Mouse (Mus musculus) ovary, adult 18-20 months (tissue): ENCODE measurements around the gene Mepce.
"Not testable (repeated sequence)": the region's sequence is repeated elsewhere in the genome, so short reads cannot be mapped to it uniquely, and the experiment has no call there.

Experiments used
- DNase-seq: peaks from one replicate; pipeline ENCODE4 v3.0.0; 2022; ENCODE audit warnings: low spot score, mixed read lengths

The Mepce gene

DNA sequence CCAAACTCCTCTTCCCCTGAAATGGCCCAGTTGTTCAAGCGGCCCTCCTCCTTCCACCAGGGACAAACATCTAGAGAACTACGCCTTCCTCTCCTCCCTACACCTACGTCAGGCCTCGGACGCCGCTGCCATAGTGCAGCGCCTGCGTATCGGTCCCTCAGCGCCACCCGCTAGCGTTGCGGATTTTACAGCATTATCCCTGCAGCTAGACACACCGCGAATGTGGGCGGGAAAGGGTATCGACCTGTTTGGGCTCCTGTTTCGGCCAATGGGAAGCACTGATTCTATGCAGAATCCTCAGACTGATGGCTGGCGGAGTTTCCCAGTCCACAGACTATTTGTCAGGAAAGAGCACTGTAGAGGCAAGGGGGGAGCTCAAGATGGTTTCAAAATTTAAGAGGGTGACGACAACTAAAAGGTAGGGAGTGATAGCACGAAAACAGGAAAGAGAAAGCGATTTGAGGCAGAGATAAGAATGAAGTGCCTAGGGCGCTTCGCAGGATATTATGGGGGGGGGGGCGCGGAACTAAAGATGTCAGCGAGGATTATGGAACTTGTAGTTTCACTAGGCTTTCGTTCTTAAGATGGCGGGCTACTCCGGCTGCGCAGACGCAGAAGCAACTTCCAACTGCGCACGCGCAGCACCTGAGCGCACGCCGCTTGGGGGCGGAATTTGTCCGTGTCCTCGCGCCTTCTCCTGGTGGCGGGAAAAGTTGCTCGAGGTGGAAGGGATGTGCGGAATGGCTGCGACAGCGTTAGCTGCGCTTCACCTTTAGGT lies at the start of gene Mepce, which contains the start of gene Zcwpw1:
Mepce (minus strand) TSS at position 505 of the 778 bp plus-strand sequence.
Zcwpw1 (plus strand) TSS at position 648 of the 778 bp plus-strand sequence.
- peak; percentile 89 for DNase-seq

DNA sequence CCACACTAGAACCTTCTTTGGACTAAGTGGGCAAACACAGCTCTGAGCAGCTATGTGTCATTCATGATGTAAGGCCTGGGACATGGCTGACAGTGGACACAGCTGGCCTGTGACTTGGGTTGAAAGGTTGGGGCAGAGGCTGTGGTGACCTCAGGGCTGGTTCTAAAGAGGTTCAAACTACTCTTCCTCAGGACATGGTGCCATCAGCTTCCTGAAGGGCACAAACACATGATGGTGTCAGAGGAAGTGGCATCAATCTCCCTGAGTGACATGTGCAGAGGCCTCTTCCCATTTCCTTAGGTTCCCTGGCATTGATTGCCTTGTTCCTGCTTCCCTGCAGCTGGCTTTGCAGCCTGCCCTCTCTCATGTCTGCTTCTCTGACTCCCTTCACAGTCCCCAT lies 49.7 kb upstream of the Mepce start:
- not testable (repeated sequence) for DNase-seq

DNA sequence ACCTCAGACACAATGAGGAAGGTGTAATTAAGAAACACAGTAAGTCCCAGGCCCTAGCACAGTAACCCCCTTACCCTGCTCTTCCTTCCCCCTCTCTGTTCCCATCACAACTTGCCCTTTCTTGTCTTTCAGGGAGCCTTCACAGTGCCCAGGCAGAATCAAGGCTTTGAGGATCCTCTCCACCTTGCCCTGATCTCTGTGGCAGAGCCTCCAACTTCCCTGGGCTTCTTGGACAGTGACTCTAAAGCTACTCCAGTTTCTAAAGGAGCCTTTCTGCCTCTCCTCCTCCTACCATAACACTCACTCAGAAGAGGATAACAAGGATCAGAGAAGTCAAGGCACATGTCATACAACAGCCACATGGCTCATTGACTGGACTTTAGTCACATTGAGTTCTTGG lies 49.2 kb upstream of the Mepce start:
- no peak for DNase-seq

DNA sequence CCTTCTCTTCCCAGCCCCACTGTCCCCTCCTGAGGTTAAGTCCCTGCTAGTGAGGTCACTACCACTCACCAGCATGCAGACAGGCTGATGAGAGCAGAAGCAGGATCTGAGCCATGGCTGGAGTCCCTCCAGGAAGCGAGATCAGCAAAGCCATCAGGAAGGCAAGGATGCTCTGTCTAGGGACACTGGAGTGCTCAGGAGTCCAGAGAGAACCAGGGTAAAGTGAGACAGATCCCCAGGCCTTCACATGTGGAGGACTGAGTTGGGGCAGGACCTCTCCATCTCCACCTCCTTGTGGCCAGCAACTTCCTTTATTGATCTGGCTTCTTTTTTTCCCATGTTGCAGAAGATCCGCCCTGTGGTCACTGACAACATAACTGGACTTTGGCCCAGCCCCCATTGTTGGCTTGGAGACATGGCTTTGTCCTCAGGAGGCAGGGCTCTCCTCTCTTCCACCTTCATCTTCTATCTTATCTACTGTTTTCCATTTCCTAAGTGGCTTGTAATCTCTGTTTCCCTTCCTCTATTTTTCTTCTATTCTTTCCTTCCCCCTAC lies 48.6 kb upstream of the Mepce start, which contains the start of gene Pilra:
Pilra (minus strand) TSS at position 316 of the 555 bp plus-strand sequence.
- not testable (repeated sequence) for DNase-seq

DNA sequence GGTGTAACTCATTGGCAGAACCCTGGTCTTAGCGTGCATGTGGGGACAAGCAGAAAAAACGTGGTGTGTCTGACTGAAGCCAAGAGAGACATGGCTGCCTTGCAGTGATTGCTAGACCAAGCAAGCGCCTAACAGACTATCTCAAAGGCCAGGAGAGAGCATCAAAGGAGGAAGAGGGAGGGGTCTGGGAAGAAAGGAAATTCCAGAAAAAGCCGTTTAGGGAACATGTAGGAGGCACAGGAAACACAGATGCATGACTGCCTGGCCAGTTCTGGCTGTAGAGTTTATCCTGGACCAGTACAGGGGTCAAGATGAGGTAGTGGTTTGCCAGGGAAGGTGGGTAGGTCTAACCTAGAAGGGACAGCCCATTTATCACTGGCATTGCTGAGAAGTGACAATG lies 46.0 kb upstream of the Mepce start:
- DNase-seq, result no peak

DNA sequence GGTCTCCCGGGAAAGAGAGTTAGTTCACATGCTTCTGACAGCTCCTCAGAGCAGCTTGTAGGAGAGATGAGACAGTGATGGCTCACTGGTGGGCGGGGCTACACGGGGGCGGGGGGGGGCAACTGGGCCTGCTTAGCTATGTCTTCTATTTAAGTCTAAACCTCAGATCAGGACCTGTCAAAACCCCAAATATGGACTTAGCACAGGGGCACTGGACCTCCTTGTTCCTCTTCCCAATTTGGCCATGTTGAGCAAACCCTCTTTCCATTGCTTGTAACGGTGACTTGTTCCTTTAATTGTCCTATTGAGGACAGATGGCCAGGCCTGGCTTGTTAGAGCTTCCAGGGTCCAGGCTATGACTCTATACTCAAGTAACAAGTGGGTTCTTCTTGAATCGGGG lies 44.1 kb upstream of the Mepce start:
- no peak for DNase-seq

DNA sequence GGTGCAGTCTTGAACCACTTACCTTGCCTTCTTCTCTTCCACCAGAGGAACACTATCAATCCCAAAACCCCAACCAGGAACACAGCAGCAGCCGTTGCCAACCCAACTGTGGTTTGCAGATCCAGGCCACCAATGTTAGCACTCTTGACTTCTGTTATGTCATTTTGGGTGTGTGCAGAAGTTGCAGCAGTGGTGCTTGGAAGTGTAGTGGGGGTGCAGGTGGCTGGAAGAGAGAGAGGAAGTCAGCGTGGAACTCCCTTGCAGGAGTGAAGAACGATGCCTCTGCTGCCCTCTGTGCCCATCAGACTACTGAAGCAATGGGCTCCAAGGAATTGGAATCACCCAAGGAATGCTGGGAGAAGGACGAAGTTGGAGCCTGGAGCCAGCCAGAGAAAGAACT lies 43.7 kb upstream of the Mepce start:
- DNase-seq, result no peak

DNA sequence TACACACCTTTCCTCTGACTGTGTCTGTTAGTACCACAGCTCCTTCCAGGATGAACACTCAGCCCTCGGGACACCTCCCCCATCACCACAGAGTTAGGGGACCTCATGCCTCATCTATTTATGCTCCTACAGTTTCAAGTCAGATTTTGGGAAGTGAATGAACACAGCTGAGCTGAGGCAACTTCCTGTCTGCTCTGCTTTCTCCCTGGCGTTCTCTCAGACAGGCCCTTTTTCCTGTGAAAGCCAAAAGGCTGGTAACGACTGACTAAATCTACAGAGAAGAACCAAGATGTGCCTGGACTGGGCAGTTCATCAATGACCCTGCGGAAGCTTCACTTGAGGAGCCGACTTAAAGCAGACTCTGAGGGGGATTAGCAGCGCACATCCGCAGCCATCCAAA lies 42.8 kb upstream of the Mepce start:
- no peak for DNase-seq

DNA sequence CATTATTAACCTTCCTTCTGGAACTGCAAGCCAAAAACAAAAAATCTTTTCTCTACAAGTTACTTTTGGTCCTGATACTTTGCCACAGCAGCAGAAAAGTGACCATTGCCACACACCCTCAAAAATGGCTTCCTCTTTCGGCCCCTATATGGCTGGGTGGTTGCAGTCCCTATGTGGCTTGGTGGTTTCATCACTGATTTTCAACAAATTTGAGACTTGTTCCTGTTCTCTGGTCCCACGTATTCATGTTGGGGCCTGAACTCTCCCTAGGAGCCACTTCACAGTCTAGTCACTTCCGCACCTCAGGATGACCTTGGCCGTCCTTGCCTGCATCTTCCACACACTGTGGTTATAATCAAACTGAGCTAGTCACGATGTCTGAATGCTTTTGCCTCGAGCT lies 41.2 kb upstream of the Mepce start:
- no peak for DNase-seq

DNA sequence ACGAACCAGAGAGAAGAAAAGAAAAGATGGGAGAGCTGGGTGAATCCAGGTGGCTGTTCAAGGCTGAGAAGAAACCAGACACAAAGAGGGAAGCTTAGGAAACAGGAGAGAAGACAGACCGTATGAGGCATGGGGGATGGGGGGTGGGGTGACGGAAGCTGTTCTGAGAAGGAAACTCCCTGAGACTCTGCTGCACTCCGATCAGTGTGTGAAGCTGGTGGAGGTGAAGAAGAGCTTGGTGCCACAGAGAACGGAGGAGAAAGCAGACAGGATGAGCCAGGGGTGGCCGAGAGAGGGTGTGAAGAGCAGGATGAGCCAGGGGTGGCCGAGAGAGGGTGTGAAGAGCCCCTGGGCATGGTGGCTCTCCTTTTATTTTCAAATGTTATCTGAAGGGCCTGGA lies 39.0 kb upstream of the Mepce start:
- DNase-seq, result no peak

DNA sequence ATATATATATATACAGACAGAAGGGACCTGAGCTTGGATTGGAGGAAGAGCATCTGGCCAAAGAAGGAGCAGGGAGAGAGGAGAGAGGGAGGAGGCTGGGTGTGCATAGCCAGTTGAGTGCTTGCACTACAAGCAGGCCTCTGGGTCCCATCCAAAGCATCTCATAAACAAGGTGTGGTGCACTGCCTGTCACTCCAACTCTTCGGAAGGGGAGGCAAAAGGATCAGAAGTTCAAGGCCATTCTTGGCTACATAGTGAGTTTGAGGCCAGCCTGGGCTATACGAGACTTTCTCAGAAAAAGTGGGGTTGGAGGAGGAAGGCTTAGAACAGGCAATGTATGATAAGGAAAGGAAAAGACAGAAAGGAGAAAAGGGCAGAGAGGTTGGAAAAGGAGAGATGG lies 38.5 kb upstream of the Mepce start:
- no peak for DNase-seq

DNA sequence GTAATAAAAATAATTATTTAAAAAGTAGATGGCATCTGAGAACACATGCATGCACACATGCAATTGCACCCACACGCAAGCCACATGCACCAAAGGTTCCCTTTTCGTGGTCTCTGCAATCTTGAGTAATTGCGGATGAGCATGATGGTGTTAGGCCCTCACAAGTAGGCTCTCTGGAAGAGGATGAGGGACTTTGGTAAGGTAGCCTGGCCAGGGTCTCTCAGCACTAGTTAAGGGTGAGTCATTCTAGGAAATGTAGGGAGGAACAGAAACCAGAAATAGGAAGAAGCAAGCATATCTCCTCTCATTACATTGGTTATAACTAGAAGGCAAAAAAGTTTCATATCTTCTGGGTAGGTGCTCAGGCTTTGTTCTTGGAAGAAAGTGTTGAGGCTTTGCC lies 37.6 kb upstream of the Mepce start:
- no peak for DNase-seq

DNA sequence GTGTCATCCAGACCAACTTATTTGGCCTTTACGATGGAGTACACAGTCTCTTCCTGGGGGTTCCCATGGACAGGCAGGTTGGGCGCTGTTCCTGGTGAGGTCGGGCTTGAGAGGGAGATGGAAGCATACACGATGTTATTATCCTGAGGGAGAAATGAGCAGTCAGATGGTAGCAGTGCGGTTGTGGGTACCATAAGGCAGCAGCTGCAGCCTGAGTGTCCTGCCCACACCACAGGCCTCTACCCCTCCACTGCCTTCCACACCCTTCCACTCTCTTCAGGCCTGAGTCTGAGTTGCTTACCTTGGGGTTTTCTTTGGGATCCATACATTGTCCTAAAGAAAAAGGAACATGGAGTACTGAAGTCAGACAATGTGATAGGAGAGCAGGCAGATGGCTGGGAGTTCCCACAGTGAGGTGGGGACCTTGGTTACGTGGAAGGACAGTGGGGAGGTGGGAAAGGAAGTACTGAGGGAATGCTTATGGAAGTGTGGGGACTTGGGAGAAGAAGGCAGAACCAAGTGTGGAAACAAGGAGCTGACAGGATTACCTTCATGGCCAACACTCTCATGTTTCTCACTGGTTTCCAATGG lies 36.1 kb upstream of the Mepce start:
- no peak for DNase-seq

DNA sequence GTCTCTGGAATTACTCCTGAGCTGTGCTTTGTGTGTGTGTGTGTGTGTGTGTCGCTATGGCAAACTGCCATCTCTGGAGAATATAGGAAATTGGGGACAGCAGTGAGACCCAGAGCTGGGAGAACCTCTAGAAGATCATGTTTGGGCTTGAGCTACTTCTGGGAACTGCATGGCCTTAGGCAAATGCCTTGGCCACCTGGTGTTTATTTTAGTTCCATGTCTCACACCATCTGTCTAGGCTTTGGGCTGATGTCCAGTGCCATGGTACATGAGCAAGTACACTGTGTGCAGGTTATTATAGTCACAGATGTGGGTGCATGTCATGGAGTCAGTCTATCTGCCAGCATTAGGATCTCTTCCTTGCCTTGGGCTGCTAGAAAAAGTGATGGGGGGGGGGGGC lies 35.1 kb upstream of the Mepce start:
- DNase-seq, result no peak

DNA sequence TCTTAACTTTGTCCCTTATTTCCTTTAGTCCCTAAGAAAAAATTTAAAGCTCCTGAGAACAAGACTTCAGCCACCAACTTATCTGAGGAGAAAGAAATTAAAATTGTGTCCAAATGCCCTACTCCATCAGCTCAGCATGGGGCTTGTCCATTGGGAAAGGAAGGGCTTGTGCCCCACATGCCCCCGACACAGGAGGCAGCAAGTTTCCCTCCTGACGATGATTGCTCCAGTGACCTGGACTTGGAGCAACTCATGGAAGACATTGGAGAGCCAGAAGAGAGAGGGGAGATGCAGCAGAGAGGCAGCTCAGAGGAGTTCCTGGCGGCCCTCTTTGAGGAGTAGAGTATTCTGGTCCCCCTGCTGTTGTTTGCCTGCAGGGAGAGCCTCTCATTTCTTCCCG lies 34.7 kb upstream of the Mepce start:
- no peak for DNase-seq

DNA sequence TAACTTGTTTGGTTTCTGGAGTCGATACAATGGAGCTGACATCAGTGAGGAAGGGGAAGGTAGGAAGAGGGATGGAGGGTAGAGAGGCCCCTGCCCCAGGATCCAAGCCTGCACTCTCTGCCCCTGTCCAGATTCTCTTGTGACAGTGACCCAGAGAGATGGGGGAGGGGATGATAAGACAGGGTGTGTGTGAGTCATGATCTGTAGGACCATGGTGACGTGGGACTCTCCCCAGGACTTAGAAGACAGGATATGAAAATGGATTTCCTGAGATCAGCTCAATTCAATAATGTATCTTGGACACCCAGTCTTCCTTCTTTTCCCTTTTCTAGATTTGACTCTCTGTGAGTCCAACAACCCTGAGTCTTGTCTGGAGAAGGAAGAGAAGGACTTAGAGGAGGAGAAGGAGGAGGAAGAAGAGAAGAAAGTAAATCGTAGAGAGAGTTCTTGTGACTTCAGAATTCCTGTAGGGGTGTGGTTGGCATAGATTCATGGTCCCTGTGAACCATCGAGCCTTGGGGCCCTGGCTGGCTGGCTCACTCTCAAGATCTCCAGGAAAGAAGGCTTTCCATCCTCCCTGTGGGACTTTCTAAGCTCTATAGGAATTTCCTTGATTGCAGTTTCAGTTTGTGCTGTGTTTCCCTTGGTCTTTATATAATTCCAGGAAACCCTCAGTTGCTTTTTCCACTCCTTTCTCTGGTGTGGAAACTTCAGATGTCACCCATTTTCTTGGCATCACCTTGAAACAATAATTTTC lies 30.2 kb upstream of the Mepce start:
- DNase-seq, result no peak

DNA sequence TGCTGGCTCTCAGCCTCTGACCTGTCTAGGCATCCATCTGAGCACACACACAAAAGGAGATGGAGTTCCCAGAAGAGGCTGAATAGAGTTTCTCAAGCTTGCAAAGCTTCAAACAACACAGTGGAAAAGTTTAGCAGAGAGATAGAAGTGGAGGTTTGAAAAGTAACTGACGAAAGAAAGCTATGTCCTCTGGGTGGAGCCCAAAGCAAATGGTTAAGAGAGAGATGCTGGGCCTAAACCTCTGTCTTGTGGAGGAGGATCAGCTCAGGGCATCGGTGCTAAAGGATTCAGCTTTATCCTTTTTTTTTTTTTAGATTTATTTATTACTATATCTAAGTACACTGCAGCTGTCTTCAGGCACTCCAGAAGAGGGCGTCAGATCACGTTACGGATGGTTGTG lies 20.9 kb upstream of the Mepce start:
- DNase-seq, result no peak

DNA sequence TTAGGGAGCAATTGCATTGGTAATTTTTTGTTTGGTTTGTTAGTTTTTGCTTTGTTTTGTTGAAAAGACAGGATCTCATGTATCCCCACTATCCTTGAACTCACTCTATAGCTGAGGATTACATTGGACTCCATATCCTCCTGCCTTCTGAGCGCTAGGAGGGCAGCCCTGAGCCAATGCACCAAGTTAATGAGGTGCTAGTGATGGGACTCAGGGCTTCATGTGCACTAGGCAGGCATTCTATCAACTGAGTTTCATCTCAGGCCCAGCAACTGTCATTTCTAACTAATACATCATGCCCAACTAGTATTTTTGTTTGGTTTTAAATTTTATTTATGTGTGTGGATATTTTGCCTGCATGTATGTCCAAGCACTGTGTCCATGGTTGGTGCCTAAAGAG lies 18.7 kb upstream of the Mepce start:
- no peak for DNase-seq

DNA sequence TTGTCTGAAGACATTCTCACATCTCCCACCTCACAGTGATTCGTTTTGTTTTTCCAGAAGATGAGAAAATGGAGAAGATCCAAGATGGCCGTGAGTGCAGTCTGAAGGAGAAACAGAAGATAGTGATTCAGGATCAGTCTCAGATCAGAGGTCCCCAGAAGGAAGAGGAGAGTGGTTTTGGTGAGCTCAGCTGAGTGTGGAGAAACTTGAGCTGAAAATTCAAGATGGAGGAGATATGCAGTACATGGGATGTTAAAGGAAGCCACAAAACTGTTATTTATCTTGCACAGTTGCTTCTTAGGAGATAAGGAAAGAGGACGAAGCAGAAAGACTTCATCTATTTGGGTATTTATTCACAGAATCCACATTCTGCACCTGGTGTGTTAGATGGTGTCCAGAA lies 13.5 kb upstream of the Mepce start:
- no peak for DNase-seq

DNA sequence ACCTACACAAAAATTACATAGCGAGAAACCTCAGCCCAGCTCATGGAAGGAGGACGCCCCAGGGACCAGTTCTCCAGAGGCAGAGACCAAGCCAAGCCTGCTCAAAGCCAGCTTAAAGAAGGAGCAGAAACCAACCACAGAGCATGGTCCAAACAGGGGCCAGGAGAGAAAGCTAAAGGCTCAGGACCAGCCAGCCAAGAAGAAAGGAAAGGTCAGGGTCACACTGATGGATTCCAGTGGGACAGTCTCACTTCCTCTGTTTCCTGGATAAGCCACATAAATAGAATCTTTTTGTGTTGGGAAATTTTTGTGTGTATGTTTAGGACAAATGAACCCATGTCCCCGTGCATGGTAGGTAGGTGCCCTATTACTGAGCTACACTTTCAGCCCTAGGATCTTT lies 9.2 kb upstream of the Mepce start:
- DNase-seq, result no peak

DNA sequence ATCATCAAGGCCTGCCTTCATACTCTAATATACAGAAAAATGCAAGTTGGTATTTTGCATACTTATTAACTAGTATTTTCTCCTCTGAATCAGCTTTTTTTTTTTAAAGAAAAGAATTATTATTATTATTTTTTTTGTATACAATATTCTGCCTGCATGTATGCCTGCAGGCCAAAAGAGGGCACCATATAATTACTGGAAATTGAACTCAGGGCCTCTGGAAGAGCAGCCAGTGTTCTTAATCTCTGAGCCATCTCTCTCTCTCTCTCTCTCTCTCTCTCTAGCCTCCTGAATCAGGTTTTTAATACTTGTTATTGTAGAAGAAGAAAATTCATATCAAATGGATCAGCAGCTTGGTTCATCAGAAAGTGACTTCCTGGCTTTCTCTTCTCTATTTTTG lies 4.1 kb upstream of the Mepce start:
- no peak for DNase-seq

DNA sequence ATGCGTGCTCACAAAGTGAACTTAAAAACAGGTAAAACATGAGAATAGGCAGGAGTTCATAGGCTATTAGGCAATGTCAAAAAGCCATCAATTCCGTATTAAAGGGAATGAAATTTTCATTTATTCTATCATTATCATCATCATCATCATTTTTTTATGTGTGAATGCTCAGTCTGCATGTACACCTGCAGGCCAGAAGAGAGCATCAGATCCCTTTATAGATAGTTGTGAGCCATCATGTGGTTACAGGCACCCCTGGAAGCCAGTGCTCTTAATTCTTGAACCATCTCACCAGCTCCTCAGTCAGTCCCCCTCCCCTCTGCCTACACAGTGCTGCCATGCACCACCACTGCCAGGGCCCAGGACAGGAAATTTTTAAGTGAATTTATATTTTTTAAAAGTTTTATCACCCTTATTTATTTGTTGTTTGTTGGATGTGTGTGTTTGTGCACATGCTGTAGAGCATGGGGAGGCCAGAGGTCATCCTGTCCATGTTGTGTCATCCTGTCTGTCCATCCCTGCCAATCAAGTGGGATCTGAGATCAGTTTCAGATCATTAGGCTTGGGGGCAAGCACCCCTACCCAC lies 1.6 kb upstream of the Mepce start:
- DNase-seq, result no peak
